Mouse (Mus musculus): Measurements from ENCODE around the gene Reg1. TPM values are rescaled to one million over a fixed set of nuclear protein-coding genes. Genes with fewer than 3 reads are reported as not detected.
"Not testable (repeated sequence)": the region's sequence is repeated elsewhere in the genome, so short reads cannot be mapped to it uniquely, and the experiment has no call there.

Gene Reg1
- total RNA-seq (2014; rRNA removed) (not detected in 2 replicates), polyA plus RNA-seq (2015; fragmentation: Nextera tagmentation; extraction: Ambion mirVana) (not detected in 2 replicates)

DNA sequence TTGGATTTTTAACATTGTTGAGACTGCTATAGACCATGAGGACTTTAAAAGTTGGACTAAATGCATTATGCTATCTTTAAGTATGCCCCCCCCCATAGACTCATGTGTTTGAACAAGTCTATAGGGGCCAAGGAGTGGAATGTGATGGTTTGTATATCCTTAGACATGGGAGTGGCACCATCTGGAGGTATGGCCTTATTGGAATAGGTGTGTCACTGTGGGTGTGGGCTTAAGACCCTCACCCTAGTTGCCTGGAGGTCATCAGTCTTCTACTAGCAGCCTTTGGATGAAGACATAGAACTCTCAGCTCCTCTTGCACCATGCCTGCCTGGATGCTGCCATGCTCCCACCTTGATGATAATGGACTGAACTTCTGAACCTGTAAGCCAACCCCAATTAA, at the start of gene Reg1:
Gene Reg1 (plus strand): TSS at position 301 of the 400 bp plus-strand sequence.
- not testable (repeated sequence) for ATAC-seq; H3K27me3 ChIP-seq (ENCODE audit: insufficient read depth, low read length); H3K27ac ChIP-seq (ENCODE audit: low read depth, low read length); DNase-seq; H3K4me1 ChIP-seq (ENCODE audit: insufficient read depth); H3K9me3 ChIP-seq (ENCODE audit: low read length); H3K36me3 ChIP-seq (ENCODE audit: insufficient read depth); H3K9ac ChIP-seq; H3K4me2 ChIP-seq (ENCODE audit: low read depth); H3K4me3 ChIP-seq (ENCODE audit: low read depth, low read length)

DNA sequence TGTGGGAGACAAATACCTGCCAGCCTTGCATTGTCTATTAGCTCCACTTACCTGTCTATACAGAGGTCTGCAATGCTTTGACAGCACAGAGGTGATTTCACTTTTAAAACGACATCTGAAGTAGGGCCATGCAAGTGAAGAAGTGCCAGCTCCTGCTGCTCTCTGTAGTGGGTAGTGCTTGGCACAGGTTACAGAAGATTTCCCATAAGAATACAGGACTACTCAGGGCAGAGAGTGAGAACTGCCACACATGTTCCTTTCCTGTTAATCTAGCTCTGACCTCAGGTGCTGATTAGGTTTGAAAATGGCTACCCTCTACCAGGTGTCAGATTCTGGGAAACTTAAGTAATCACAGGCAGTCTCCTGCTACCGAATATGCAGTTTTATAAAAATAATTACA, 43.7 kb upstream of the Reg1 start, which contains the start of gene Reg3d:
Gene Reg3d (minus strand): TSS at position 101 of the 400 bp plus-strand sequence.
- Histone ChIP-seq H3K4me1 (ENCODE audit: insufficient read depth) (no peaks in the 10 kb centered on the region), H3K27ac (ENCODE audit: low read depth, low read length) (no peak within 1 kb of the TSS), H3K36me3 (ENCODE audit: insufficient read depth) (no peaks in the 10 kb centered on the region), H3K9me3 (ENCODE audit: low read length) (no peaks in the 10 kb centered on the region), H3K4me2 (ENCODE audit: low read depth) (no peak within 1 kb of the TSS), H3K27me3 (ENCODE audit: insufficient read depth, low read length) (no peaks in the 10 kb centered on the region), H3K9ac (no peak within 1 kb of the TSS), H3K4me3 (ENCODE audit: low read depth, low read length) (no peak within 1 kb of the TSS)
- WGBS, result 73% methylated on average over 2 of the region's 2 CpGs
- no peak for TF ChIP-seq CTCF (IDR thresholded peaks at IDR 0.05; ENCODE audit: low read depth)
- no peak for DNase-seq
- no peak for ATAC-seq

DNA sequence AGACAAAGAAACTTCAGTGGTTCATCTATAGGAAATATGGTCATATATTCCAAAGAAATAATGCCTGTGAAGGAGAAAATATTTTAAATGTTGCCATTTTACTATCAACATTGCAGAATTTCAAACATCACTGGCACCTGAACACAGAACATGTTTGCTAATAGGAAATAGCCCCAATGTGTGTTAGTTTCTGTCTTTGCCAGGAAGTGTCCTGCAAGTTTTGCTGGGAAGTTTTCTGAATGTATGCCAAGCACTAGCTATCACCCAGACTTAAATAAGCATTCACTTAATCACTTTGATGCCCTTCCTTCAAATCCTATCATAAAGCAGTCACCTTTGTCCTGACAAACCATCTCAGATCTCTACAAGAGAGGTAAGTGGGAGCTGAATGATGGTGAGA, 42.1 kb upstream of the Reg1 start, which contains the start of gene Reg3a:
Gene Reg3a (plus strand): TSS at position 301 of the 400 bp plus-strand sequence.
- DNase-seq (no peak), ATAC-seq (no peak)
- Histone ChIP-seq H3K36me3 (ENCODE audit: insufficient read depth) (no peaks in the 10 kb centered on the region), H3K4me3 (ENCODE audit: low read depth, low read length) (no peak within 1 kb of the TSS), H3K27ac (ENCODE audit: low read depth, low read length) (no peak within 1 kb of the TSS), H3K4me2 (ENCODE audit: low read depth) (no peak within 1 kb of the TSS), H3K9ac (no peak within 1 kb of the TSS), H3K4me1 (ENCODE audit: insufficient read depth) (no peaks in the 10 kb centered on the region), H3K27me3 (ENCODE audit: insufficient read depth, low read length) (no peaks in the 10 kb centered on the region), H3K9me3 (ENCODE audit: low read length) (no peaks in the 10 kb centered on the region)
- TF ChIP-seq CTCF (IDR thresholded peaks at IDR 0.05; ENCODE audit: low read depth), result no peak

DNA sequence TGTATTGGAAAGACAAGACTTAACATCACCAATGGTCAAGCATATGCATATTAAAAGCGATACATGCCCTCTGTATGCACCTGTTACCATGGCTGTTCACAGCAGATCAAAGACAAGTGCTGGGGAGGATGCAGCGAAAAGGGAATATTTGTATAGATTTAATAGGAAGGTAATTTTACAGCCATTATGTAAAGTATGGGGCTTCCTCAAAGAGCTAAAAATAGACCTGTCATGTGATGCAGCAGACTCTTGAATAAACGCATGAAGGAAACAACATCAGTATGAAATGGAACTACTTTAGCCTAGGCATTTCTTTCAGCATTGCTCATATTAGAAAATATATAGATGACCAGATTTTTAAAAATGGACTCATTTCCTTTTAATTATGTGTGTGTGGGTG, 36.9 kb upstream of the Reg1 start:
- no peaks in the 10 kb centered on the region for H3K27me3 ChIP-seq (ENCODE audit: insufficient read depth, low read length)
- no peak for TF ChIP-seq CTCF (IDR thresholded peaks at IDR 0.05; ENCODE audit: low read depth)
- DNase-seq, result no peak
- WGBS, result 65% methylated on average over 3 of the region's 3 CpGs
- no peaks in the 10 kb centered on the region for H3K9me3 ChIP-seq (ENCODE audit: low read length)
- ATAC-seq, result no peak
- H3K4me3 ChIP-seq (ENCODE audit: low read depth, low read length), result no peak overlapping the region
- H3K4me1 ChIP-seq (ENCODE audit: insufficient read depth), result no peaks in the 10 kb centered on the region
- no peak overlapping the region for H3K9ac ChIP-seq
- no peak overlapping the region for H3K4me2 ChIP-seq (ENCODE audit: low read depth)
- no peak overlapping the region for H3K27ac ChIP-seq (ENCODE audit: low read depth, low read length)
- no peaks in the 10 kb centered on the region for H3K36me3 ChIP-seq (ENCODE audit: insufficient read depth)

DNA sequence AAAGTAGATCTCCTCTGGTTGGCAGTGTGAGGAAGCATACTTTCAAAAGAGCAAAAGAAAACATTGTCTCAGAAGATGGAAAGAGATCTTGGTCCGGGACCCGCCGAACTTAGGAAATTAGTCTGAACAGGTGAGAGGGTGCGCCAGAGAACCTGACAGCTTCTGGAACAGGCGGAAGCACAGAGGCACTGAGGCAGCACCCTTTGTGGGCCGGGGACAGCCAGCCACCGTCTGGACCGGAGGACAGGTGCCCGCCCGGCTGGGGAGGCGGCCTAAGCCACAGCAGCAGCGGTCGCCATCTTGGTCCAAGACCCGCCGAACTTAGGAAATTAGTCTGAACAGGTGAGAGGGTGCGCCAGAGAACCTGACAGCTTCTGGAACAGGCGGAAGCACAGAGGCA, 27.2 kb upstream of the Reg1 start, which contains the start of gene Reg2:
Gene Reg2 (plus strand): TSS at position 301 of the 400 bp plus-strand sequence.
- H3K27me3 ChIP-seq (ENCODE audit: insufficient read depth, low read length); H3K36me3 ChIP-seq (ENCODE audit: insufficient read depth); ATAC-seq; H3K9ac ChIP-seq; H3K27ac ChIP-seq (ENCODE audit: low read depth, low read length); H3K4me1 ChIP-seq (ENCODE audit: insufficient read depth); H3K4me3 ChIP-seq (ENCODE audit: low read depth, low read length); H3K4me2 ChIP-seq (ENCODE audit: low read depth); H3K9me3 ChIP-seq (ENCODE audit: low read length); DNase-seq: not testable (repeated sequence)
- 94% methylated on average over 4 of the region's 17 CpGs for WGBS

DNA sequence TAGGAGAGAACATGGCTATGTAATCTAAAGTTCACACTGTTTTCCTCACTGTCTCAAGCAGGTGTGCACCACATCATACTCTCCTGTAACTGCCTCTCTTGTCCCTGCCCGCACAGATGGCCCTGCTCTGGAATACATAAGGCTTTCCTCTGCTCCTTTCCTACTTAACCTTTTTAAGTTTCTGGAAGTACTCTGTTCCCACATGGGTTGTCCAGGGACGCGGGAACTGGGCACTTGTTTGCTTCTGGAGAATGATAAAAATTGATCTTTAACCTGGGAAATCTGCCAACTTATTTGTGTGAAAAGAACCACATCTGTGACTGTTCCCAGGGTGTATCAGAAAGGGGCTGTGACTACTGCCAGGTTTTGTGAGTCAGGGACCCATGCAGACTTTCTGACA, 3.0 kb downstream of the Reg1 start:
- H3K4me3 ChIP-seq (ENCODE audit: low read depth, low read length), result no peak overlapping the region
- no peak for ATAC-seq
- no peaks in the 10 kb centered on the region for H3K36me3 ChIP-seq (ENCODE audit: insufficient read depth)
- no peaks in the 10 kb centered on the region for H3K9me3 ChIP-seq (ENCODE audit: low read length)
- H3K27me3 ChIP-seq (ENCODE audit: insufficient read depth, low read length), result no peaks in the 10 kb centered on the region
- WGBS, result 90% methylated on average over 3 of the region's 3 CpGs
- no peaks in the 10 kb centered on the region for H3K4me1 ChIP-seq (ENCODE audit: insufficient read depth)
- H3K9ac ChIP-seq, result no peak overlapping the region
- TF ChIP-seq CTCF (IDR thresholded peaks at IDR 0.05; ENCODE audit: low read depth), result no peak
- H3K27ac ChIP-seq (ENCODE audit: low read depth, low read length), result no peak overlapping the region
- DNase-seq, result no peak
- H3K4me2 ChIP-seq (ENCODE audit: low read depth), result no peak overlapping the region

DNA sequence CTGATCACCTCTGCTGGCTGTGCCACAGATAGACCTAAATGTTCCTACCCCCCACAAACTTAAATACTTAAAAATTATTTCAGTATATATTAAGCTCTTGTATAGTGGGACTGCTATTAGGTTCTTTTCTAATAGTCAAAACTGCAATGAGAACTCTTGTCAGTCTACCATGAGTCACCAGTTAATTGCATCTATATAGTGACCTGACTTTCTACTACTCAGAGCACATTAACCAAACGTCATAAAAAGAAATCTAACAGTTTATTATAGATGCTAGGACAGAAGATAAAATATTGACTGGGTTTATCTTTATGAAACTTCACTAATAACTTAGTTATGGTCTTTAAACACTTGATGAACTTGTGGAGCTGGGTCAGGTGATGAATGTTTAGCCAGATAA, 24.7 kb downstream of the Reg1 start:
- Histone ChIP-seq H3K9ac (no peak overlapping the region), H3K4me1 (ENCODE audit: insufficient read depth) (no peaks in the 10 kb centered on the region), H3K4me2 (ENCODE audit: low read depth) (no peak overlapping the region), H3K4me3 (ENCODE audit: low read depth, low read length) (no peak overlapping the region), H3K27me3 (ENCODE audit: insufficient read depth, low read length) (no peaks in the 10 kb centered on the region), H3K9me3 (ENCODE audit: low read length) (no peaks in the 10 kb centered on the region), H3K36me3 (ENCODE audit: insufficient read depth) (no peaks in the 10 kb centered on the region), H3K27ac (ENCODE audit: low read depth, low read length) (no peak overlapping the region)
- 71% methylated on average over 1 of the region's 1 CpGs for WGBS
- TF ChIP-seq CTCF (IDR thresholded peaks at IDR 0.05; ENCODE audit: low read depth), result no peak
- DNase-seq, result no peak
- ATAC-seq, result no peak

DNA sequence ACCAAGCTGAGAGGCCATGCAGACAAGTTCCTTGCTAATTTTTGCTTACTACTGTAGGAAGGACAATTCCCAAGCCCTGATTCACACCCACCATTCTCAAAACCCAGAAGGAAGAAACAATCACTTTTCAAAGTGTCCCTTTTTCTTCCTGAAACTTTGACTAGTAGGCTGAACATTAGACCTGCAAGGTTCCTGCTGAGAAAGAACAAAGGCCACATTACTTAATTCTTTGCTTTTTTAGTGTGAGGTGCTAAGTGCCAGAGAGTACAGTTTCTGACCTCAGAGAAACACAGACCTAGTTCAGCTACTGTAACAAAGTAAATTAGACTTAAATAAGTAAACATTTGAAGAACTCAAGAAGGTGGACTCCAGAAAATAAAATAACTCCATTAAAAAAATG, 25.9 kb downstream of the Reg1 start:
- Histone ChIP-seq H3K9me3 (ENCODE audit: low read length) (no peaks in the 10 kb centered on the region), H3K27ac (ENCODE audit: low read depth, low read length) (no peak overlapping the region), H3K4me3 (ENCODE audit: low read depth, low read length) (no peak overlapping the region), H3K9ac (no peak overlapping the region), H3K4me1 (ENCODE audit: insufficient read depth) (no peaks in the 10 kb centered on the region), H3K27me3 (ENCODE audit: insufficient read depth, low read length) (no peaks in the 10 kb centered on the region), H3K36me3 (ENCODE audit: insufficient read depth) (no peaks in the 10 kb centered on the region), H3K4me2 (ENCODE audit: low read depth) (no peak overlapping the region)
- DNase-seq (no peak), ATAC-seq (no peak)
- no peak for TF ChIP-seq CTCF (IDR thresholded peaks at IDR 0.05; ENCODE audit: low read depth)
